Comparison of ENCODE assay signal across 10 mouse cellular contexts in genomic region chr5:21440833-21441530, GRCm38 (mm10). TPM values are rescaled to one million over a fixed set of nuclear protein-coding genes. Genes with fewer than 3 reads are reported as not detected.
DNase-seq lines count a peak whose midpoint lies in the region; ATAC-seq and TF ChIP-seq lines count a peak whose summit lies in the region.
"Had no signal": no experiment of that assay in that cellular context is flagged by ENCODE, and none has a peak within 500 bp of the region (broad histone marks: within the 10 kb centered on the region; RNA-seq: fewer than 3 reads in every experiment).

No protein-coding gene starts in this region.

- no peak for TF ChIP-seq CTCF in brain, embryonic 14.5 days (IDR thresholded peaks at IDR 0.05; ENCODE audit: borderline replicate concordance, extremely low read depth, insufficient read depth, insufficient read length)
- TF ChIP-seq CTCF in heart, postnatal 0 days (IDR thresholded peaks at IDR 0.05; ENCODE audit: low read depth), result no peak

- no peaks in the 10 kb centered on the region for H3K27me3 ChIP-seq in intestine, embryonic 14.5 days (replicated peaks; ENCODE audit: control insufficient read depth, insufficient read depth, low read length)
- no peaks in the 10 kb centered on the region for H3K27me3 ChIP-seq in intestine, embryonic 15.5 days (replicated peaks)
- H3K27me3 ChIP-seq in heart, postnatal 0 days (ENCODE audit: control insufficient read depth, insufficient read depth, low read length), result no peaks in the 10 kb centered on the region

- ATAC-seq in intestine, embryonic 14.5 days (replicated peaks; ENCODE audit: low FRiP score, low TSS enrichment, low read depth), result no peak
- ATAC-seq in intestine, embryonic 15.5 days, result no peak
- peak; percentile 36; the same call in 1 of the 2 replicates for ATAC-seq in heart, postnatal 0 days (ENCODE audit: insufficient read depth, low read depth)

- no peak for TF ChIP-seq POLR2A in brain, embryonic 14.5 days (IDR thresholded peaks at IDR 0.05; ENCODE audit: borderline replicate concordance, extremely low read depth, insufficient read depth, insufficient read length, poor library complexity, severe bottlenecking)

- no peak for DNase-seq in intestine, embryonic 14.5 days (ENCODE audit: low spot score)
- peak; percentile 62 for DNase-seq in brain, embryonic 14.5 days (ENCODE audit: low read depth)
- peak; percentile 43 for DNase-seq in heart, postnatal 0 days (ENCODE audit: low spot score)
- peak; percentile 42 for DNase-seq in lung, postnatal 36 days
- no peak for DNase-seq in frontal cortex, postnatal 25 days (ENCODE audit: low spot score in 2 of 2)
- no peak for DNase-seq in embryo, embryonic 10 days (ENCODE audit: low spot score)
- no peak for DNase-seq in left cerebral cortex, adult 8-10 months (ENCODE audit: low spot score in 2 of 2)

- H3K4me3 ChIP-seq in intestine, embryonic 14.5 days (ENCODE audit: low read depth, low read length), result no peak overlapping the region
- no peak overlapping the region for H3K4me3 ChIP-seq in intestine, embryonic 15.5 days (replicated peaks)
- H3K4me3 ChIP-seq in heart, postnatal 0 days (ENCODE audit: low read depth, low read length), result 0 out of 2 replicates have a peak overlapping the region, but pooled peaks have one; percentile 13

- 68% methylated on average over 8 of the region's 8 CpGs for WGBS in intestine, embryonic 14.5 days
- WGBS in intestine, embryonic 15.5 days, result 63% methylated on average over 8 of the region's 8 CpGs
- WGBS in heart, postnatal 0 days, result 36% methylated on average over 8 of the region's 8 CpGs

- peaks cover 9% of the 10 kb centered on the region; the same call in 1 of the 2 replicates for H3K4me1 ChIP-seq in intestine, embryonic 14.5 days (replicated peaks; ENCODE audit: control insufficient read depth, insufficient read depth, low read length)
- H3K4me1 ChIP-seq in intestine, embryonic 15.5 days (replicated peaks), result 0 out of 2 replicates have a peak, but pooled peaks cover 3% of the 10 kb centered on the region
- H3K4me1 ChIP-seq in heart, postnatal 0 days (ENCODE audit: control insufficient read depth, insufficient read depth), result peaks cover 16% of the 10 kb centered on the region; the same call in 1 of the 2 replicates

- H3K9ac ChIP-seq in intestine, embryonic 14.5 days (ENCODE audit: low read length), result no peak overlapping the region
- H3K9ac ChIP-seq in intestine, embryonic 15.5 days, result no peak overlapping the region
- no peak overlapping the region for H3K9ac ChIP-seq in heart, postnatal 0 days (replicated peaks; ENCODE audit: low read depth, low read length)

- TF ChIP-seq EP300 in heart, postnatal 0 days (IDR thresholded peaks at IDR 0.05; ENCODE audit: low read depth), result no peak

- H3K4me2 ChIP-seq in intestine, embryonic 14.5 days (ENCODE audit: low read length), result no peak overlapping the region
- H3K4me2 ChIP-seq in intestine, embryonic 15.5 days (replicated peaks), result no peak overlapping the region
- H3K4me2 ChIP-seq in heart, postnatal 0 days (ENCODE audit: low read depth, low read length), result peak overlapping the region; percentile 33; the same call in 1 of the 2 replicates

- H3K27ac ChIP-seq in intestine, embryonic 14.5 days (ENCODE audit: low read depth), result peak overlapping the region; percentile 38; the same call in 1 of the 2 replicates
- H3K27ac ChIP-seq in intestine, embryonic 15.5 days, result no peak overlapping the region
- H3K27ac ChIP-seq in heart, postnatal 0 days (ENCODE audit: low read depth), result peak overlapping the region; percentile 43

- H3K36me3 ChIP-seq in intestine, embryonic 14.5 days (ENCODE audit: control insufficient read depth, insufficient read depth, low read length), result no peaks in the 10 kb centered on the region
- H3K36me3 ChIP-seq in intestine, embryonic 15.5 days, result no peaks in the 10 kb centered on the region
- H3K36me3 ChIP-seq in heart, postnatal 0 days (replicated peaks; ENCODE audit: control insufficient read depth, insufficient read depth, low read length), result no peaks in the 10 kb centered on the region

- H3K9me3 ChIP-seq in intestine, embryonic 14.5 days (ENCODE audit: control insufficient read depth, low read length), result no peaks in the 10 kb centered on the region
- no peaks in the 10 kb centered on the region for H3K9me3 ChIP-seq in intestine, embryonic 15.5 days
- H3K9me3 ChIP-seq in heart, postnatal 0 days (replicated peaks; ENCODE audit: control insufficient read depth, low read length), result no peaks in the 10 kb centered on the region

RNA-seq across cellular contexts. Expression of gene Fam185a, which starts 16.2 kb away (rescaled TPM):
- polyA plus RNA-seq in intestine, embryonic 14.5 days (2014; fragmentation: Nextera tagmentation; extraction: Ambion mirVana), result 10.8 and 11.1 TPM in 2 replicates
- polyA plus RNA-seq in intestine, embryonic 15.5 days (2015; fragmentation: Nextera tagmentation; extraction: Ambion mirVana), result 9.7 and 10.4 TPM in 2 replicates
- 2.7 and 4.7 TPM in 2 replicates for polyA plus RNA-seq in brain, embryonic 14.5 days (2012; rRNA removed)
- 11.9 and 23.4 TPM in 2 replicates for total RNA-seq in heart, postnatal 0 days (2014; rRNA removed; ENCODE audit: low replicate concordance)
- 6.8 and 6.9 TPM in 2 replicates for polyA plus RNA-seq in heart, postnatal 0 days (2015; fragmentation: Nextera tagmentation; extraction: Ambion mirVana)
- 10 to 100 TPM; 12.7 to 13.4 (median 12.7) TPM for total RNA-seq in left cerebral cortex, adult 8-10 months (2022)

RNA-seq across cellular contexts. Expression of gene Ccdc146, which starts 16.5 kb away (rescaled TPM):
- polyA plus RNA-seq in intestine, embryonic 14.5 days (2014; fragmentation: Nextera tagmentation; extraction: Ambion mirVana), result 0.47 and 0.76 TPM in 2 replicates
- 0.24 TPM in 2 replicates for polyA plus RNA-seq in intestine, embryonic 15.5 days (2015; fragmentation: Nextera tagmentation; extraction: Ambion mirVana)
- 0.33 and 0.71 TPM in 2 replicates for polyA plus RNA-seq in brain, embryonic 14.5 days (2012; rRNA removed)
- 0.08 TPM in 1 of 2 replicates, not detected in the other for total RNA-seq in heart, postnatal 0 days (2014; rRNA removed; ENCODE audit: low replicate concordance)
- 4.1 and 4.2 TPM in 2 replicates for polyA plus RNA-seq in heart, postnatal 0 days (2015; fragmentation: Nextera tagmentation; extraction: Ambion mirVana)
- total RNA-seq in left cerebral cortex, adult 8-10 months (2022), result under 1 TPM; 0.09 to 0.44 (median 0.38) TPM
- polyA plus RNA-seq: limb, embryonic 11.5 days; spleen, adult 2 months had no signal

Comparison
In these comparisons a context has a peak if more than half of its experiments do, and no peak if none do; other contexts are left out.
1. DNase-seq: peak in brain, embryonic 14.5 days (single experiment), heart, postnatal 0 days (single experiment) and lung, postnatal 36 days (single experiment); none in intestine, embryonic 14.5 days (single experiment), frontal cortex, postnatal 25 days (0 of 2), embryo, embryonic 10 days (single experiment) and left cerebral cortex, adult 8-10 months (0 of 2).